Mouse (Mus musculus) kidney, embryonic 14.5 days (tissue): ENCODE data around the gene St3gal6. TPM values are rescaled to one million over a fixed set of nuclear protein-coding genes. Genes with fewer than 3 reads are reported as not detected.

Experiments
- ATAC-seq: fragments of 200-750 bp; cut with Nextera tagmentation; 2 replicates; pipeline ENCODE4 v1.8.0; 2017; ENCODE audit warnings: moderate number of reproducible peaks, mild to moderate bottlenecking, moderate TSS enrichment, moderate library complexity; ENCODE audit not compliant: low FRiP score, low TSS enrichment
- H3K27ac ChIP-seq: fragments of 300-500 bp; sonication (generic); 2 replicates; pipeline ENCODE4 v1.5.1; 2014; ENCODE audit warnings: low read depth, mild to moderate bottlenecking, low read length, moderate library complexity, mixed read lengths
- H3K27me3 ChIP-seq: fragments of 300-500 bp; sonication (generic); 2 replicates; pipeline ENCODE4 v1.6.1; 2014; ENCODE audit warnings: mild to moderate bottlenecking, low read length; ENCODE audit not compliant: control insufficient read depth, insufficient read depth
- H3K36me3 ChIP-seq: fragments of 300-500 bp; sonication (generic); 2 replicates; pipeline ENCODE4 v1.6.1; 2014; ENCODE audit warnings: low read length, mixed read lengths; ENCODE audit not compliant: control insufficient read depth, insufficient read depth
- H3K4me1 ChIP-seq: fragments of 300-500 bp; sonication (generic); 2 replicates; pipeline ENCODE4 v1.6.1; 2014; ENCODE audit warnings: low read length, mixed read lengths; ENCODE audit not compliant: control insufficient read depth, insufficient read depth
- H3K4me2 ChIP-seq: fragments of 300-500 bp; sonication (generic); replicated peaks from 2 replicates; pipeline ENCODE4 v1.6.1; 2014; ENCODE audit warnings: low read depth, mild to moderate bottlenecking, low read length
- H3K4me3 ChIP-seq: fragments of 300-500 bp; sonication (generic); 2 replicates; pipeline ENCODE4 v1.5.1; 2014; ENCODE audit warnings: mild to moderate bottlenecking, low read length
- H3K9ac ChIP-seq: fragments of 300-500 bp; sonication (generic); 2 replicates; pipeline ENCODE4 v1.6.1; 2014; ENCODE audit warnings: low read depth, mild to moderate bottlenecking, low read length, moderate library complexity
- H3K9me3 ChIP-seq: fragments of 300-500 bp; sonication (generic); 2 replicates; pipeline ENCODE4 v1.6.1; 2016; ENCODE audit warnings: low read length; ENCODE audit not compliant: control insufficient read depth
- WGBS: fragments of 180-500 bp; shearing (Covaris S2); extraction: QIAGEN DNeasy Blood & Tissue Kit; methylation state at CpG from one replicate; pipeline ENCODE4 v1.1.7; 2014; 5-methylcytosine and 5-hydroxymethylcytosine counted together
- polyA plus RNA-seq: library from polyadenylated mRNA; unstranded; fragments of >200 nt; fragmentation: Nextera tagmentation; extraction: Ambion mirVana; gene quantifications from 2 replicates; pipeline ENCODE4 v1.2.1, GENCODE M21; 2014

Gene St3gal6
- 46.9 and 56.9 TPM in 2 replicates for polyA plus RNA-seq

GRCm38 (mm10) chr16:58523972-58524850 is at the start of gene St3gal6:
Gene St3gal6 (minus strand): TSS chr16:58524243.
- H3K27me3 ChIP-seq = no peaks in the 10 kb centered on the region
- H3K27ac ChIP-seq = peak within 1 kb of the TSS; percentile 91
- H3K36me3 ChIP-seq = no peaks in the 10 kb centered on the region
- peak within 1 kb of the TSS; percentile 77 for H3K4me2 ChIP-seq
- H3K9ac ChIP-seq = peak within 1 kb of the TSS; percentile 87
- no peak for ATAC-seq
- peaks cover 7% of the 10 kb centered on the region; the same call in 1 of the 2 replicates for H3K9me3 ChIP-seq
- 0 out of 2 replicates have a peak, but pooled peaks cover 3% of the 10 kb centered on the region for H3K4me1 ChIP-seq
- H3K4me3 ChIP-seq = peak within 1 kb of the TSS; percentile 82
- 65% methylated on average over 12 of the region's 12 CpGs for WGBS

GRCm38 (mm10) chr16:58570694-58571264 is 46.7 kb upstream of the St3gal6 start:
- no peak overlapping the region for H3K9ac ChIP-seq
- no peaks in the 10 kb centered on the region for H3K36me3 ChIP-seq
- H3K27me3 ChIP-seq = no peaks in the 10 kb centered on the region
- no peak overlapping the region for H3K27ac ChIP-seq
- H3K9me3 ChIP-seq = no peaks in the 10 kb centered on the region
- H3K4me3 ChIP-seq = no peak overlapping the region
- H3K4me1 ChIP-seq = no peaks in the 10 kb centered on the region
- no peak for ATAC-seq
- H3K4me2 ChIP-seq = no peak overlapping the region

- 72% methylated on average over 2 of the region's 2 CpGs for WGBS
- no peak for ATAC-seq
These were observed 37.2 kb upstream of the St3gal6 start for GRCm38 (mm10) chr16:58561196-58561595.

GRCm38 (mm10) chr16:58556067-58556830 is 32.2 kb upstream of the St3gal6 start:
- Histone ChIP-seq H3K27me3 (no peaks in the 10 kb centered on the region), H3K4me1 (no peaks in the 10 kb centered on the region; the same call in 1 of the 2 replicates), H3K27ac (no peak overlapping the region), H3K9me3 (no peaks in the 10 kb centered on the region), H3K4me3 (no peak overlapping the region), H3K4me2 (no peak overlapping the region), H3K9ac (no peak overlapping the region), H3K36me3 (no peaks in the 10 kb centered on the region)
- WGBS = 51% methylated on average over 4 of the region's 4 CpGs
- ATAC-seq = no peak; the same call in 1 of the 2 replicates

More at GRCm38 (mm10) chr16:58561196-58561595, 37.2 kb upstream of the St3gal6 start:
- no peak overlapping the region for H3K27ac ChIP-seq
- H3K27me3 ChIP-seq = no peaks in the 10 kb centered on the region
- no peak overlapping the region for H3K4me3 ChIP-seq
- H3K4me1 ChIP-seq = no peaks in the 10 kb centered on the region; the same call in 1 of the 2 replicates
- H3K36me3 ChIP-seq = no peaks in the 10 kb centered on the region
- no peak overlapping the region for H3K4me2 ChIP-seq
- H3K9ac ChIP-seq = no peak overlapping the region
- no peaks in the 10 kb centered on the region for H3K9me3 ChIP-seq

GRCm38 (mm10) chr16:58554673-58555072 is 30.6 kb upstream of the St3gal6 start:
- WGBS = 73% methylated on average over 1 of the region's 1 CpGs
- no peak for ATAC-seq
- H3K4me2 ChIP-seq = no peak overlapping the region
- H3K4me3 ChIP-seq = no peak overlapping the region
- no peak overlapping the region for H3K27ac ChIP-seq
- no peaks in the 10 kb centered on the region for H3K9me3 ChIP-seq
- no peak overlapping the region for H3K9ac ChIP-seq
- H3K27me3 ChIP-seq = no peaks in the 10 kb centered on the region
- no peaks in the 10 kb centered on the region for H3K36me3 ChIP-seq
- no peaks in the 10 kb centered on the region; the same call in 1 of the 2 replicates for H3K4me1 ChIP-seq

GRCm38 (mm10) chr16:58548042-58548441 is 24.0 kb upstream of the St3gal6 start:
- ATAC-seq = no peak
- Histone ChIP-seq H3K4me2 (no peak overlapping the region), H3K9ac (no peak overlapping the region), H3K9me3 (no peaks in the 10 kb centered on the region), H3K4me3 (no peak overlapping the region), H3K36me3 (no peaks in the 10 kb centered on the region), H3K27me3 (no peaks in the 10 kb centered on the region), H3K27ac (no peak overlapping the region), H3K4me1 (no peaks in the 10 kb centered on the region)
- whole genome bisulfite sequencing = 77% methylated on average over 2 of the region's 2 CpGs

- H3K4me3 ChIP-seq = no peak overlapping the region
- H3K27me3 ChIP-seq = no peaks in the 10 kb centered on the region
- H3K36me3 ChIP-seq = no peaks in the 10 kb centered on the region
- H3K27ac ChIP-seq = no peak overlapping the region
- ATAC-seq = no peak
- no peaks in the 10 kb centered on the region for H3K4me1 ChIP-seq
- no peak overlapping the region for H3K9ac ChIP-seq
- no peak overlapping the region for H3K4me2 ChIP-seq
- WGBS = 58% methylated on average over 1 of the region's 1 CpGs
- H3K9me3 ChIP-seq = no peaks in the 10 kb centered on the region
These were observed 22.1 kb upstream of the St3gal6 start for GRCm38 (mm10) chr16:58546128-58546527.

- 85% methylated on average over 1 of the region's 1 CpGs for WGBS
- H3K9ac ChIP-seq = no peak overlapping the region
- H3K9me3 ChIP-seq = no peaks in the 10 kb centered on the region
These were observed 15.4 kb upstream of the St3gal6 start for GRCm38 (mm10) chr16:58539490-58539889.

More at GRCm38 (mm10) chr16:58539490-58539889, 15.4 kb upstream of the St3gal6 start:
- Histone ChIP-seq H3K4me3 (no peak overlapping the region), H3K4me1 (peaks cover 4% of the 10 kb centered on the region; the same call in 1 of the 2 replicates), H3K27ac (no peak overlapping the region), H3K4me2 (no peak overlapping the region), H3K36me3 (no peaks in the 10 kb centered on the region), H3K27me3 (no peaks in the 10 kb centered on the region)
- no peak for ATAC-seq
